Mouse (Mus musculus) embryonic facial prominence, embryonic 14.5 days (tissue): ENCODE measurements around the gene Smpd3. TPM values are rescaled to one million over a fixed set of nuclear protein-coding genes. Genes with fewer than 3 reads are reported as not detected.
A peak's percentile ranks its signal among the peaks of the same experiment; 100 is the strongest.

Source experiments
- ATAC-seq: fragments of 200-750 bp; cut with Nextera tagmentation; 2 replicates; pipeline ENCODE4 v1.8.0; 2017; ENCODE audit warnings: low read depth, moderate number of reproducible peaks, moderate TSS enrichment
- DNase-seq: peaks from one replicate; pipeline ENCODE4 v3.0.0-alpha.2; 2015; ENCODE audit warnings: low spot score
- H3K27ac ChIP-seq: fragments of 300-500 bp; sonication (generic); replicated peaks from 2 replicates; pipeline ENCODE4 v1.5.1; 2014; ENCODE audit warnings: low read depth, mild to moderate bottlenecking, low read length, moderate library complexity
- H3K27me3 ChIP-seq: fragments of 300-500 bp; sonication (generic); replicated peaks from 2 replicates; pipeline ENCODE4 v1.6.1; 2014; ENCODE audit warnings: low read length; ENCODE audit not compliant: control insufficient read depth, insufficient read depth
- H3K36me3 ChIP-seq: fragments of 300-500 bp; sonication (generic); 2 replicates; pipeline ENCODE4 v1.6.1; 2014; ENCODE audit warnings: low read length, mixed read lengths; ENCODE audit not compliant: control insufficient read depth, insufficient read depth
- H3K4me1 ChIP-seq: fragments of 300-500 bp; sonication (generic); 2 replicates; pipeline ENCODE4 v1.6.1; 2014; ENCODE audit warnings: antibody characterized with exemption, low read length; ENCODE audit not compliant: control insufficient read depth, insufficient read depth
- H3K4me2 ChIP-seq: fragments of 300-500 bp; sonication (generic); 2 replicates; pipeline ENCODE4 v1.6.1; 2014; ENCODE audit warnings: low read depth, mild to moderate bottlenecking, low read length, moderate library complexity, mixed read lengths
- H3K4me3 ChIP-seq: fragments of 300-500 bp; sonication (generic); 2 replicates; pipeline ENCODE4 v1.5.1; 2014; ENCODE audit warnings: low read depth, mild to moderate bottlenecking, low read length
- H3K9ac ChIP-seq: fragments of 300-500 bp; sonication (generic); 2 replicates; pipeline ENCODE4 v1.6.1; 2014; ENCODE audit warnings: low read depth, mild to moderate bottlenecking, low read length, moderate library complexity, mixed read lengths
- H3K9me3 ChIP-seq: fragments of 300-500 bp; sonication (generic); 2 replicates; pipeline ENCODE4 v1.6.1; 2016; ENCODE audit warnings: low read length; ENCODE audit not compliant: control insufficient read depth
- WGBS: fragments of 180-500 bp; shearing (Covaris S2); extraction: QIAGEN DNeasy Blood & Tissue Kit; methylation state at CpG from one replicate; pipeline ENCODE4 v1.1.7; 2014; 5-methylcytosine and 5-hydroxymethylcytosine counted together
- polyA plus RNA-seq: library from polyadenylated mRNA; unstranded; fragments of >200 nt; fragmentation: Nextera tagmentation; extraction: Ambion mirVana; gene quantifications from 2 replicates; pipeline ENCODE4 v1.2.1, GENCODE M21; 2014

Gene Smpd3
- polyA plus RNA-seq, 1 experiment from 2014 or later, result 36.3 TPM

GRCm38 (mm10) chr8:106213959-106214358 lies 123.8 kb downstream of the Smpd3 start:
- DNase-seq (no peak), ATAC-seq (no peak)
- Histone ChIP-seq H3K9me3 (no peaks in the 10 kb centered on the region), H3K36me3 (peaks cover 60% of the 10 kb centered on the region), H3K4me2 (no peak overlapping the region), H3K27me3 (no peaks in the 10 kb centered on the region), H3K27ac (no peak overlapping the region), H3K9ac (no peak overlapping the region), H3K4me1 (0 out of 2 replicates have a peak, but pooled peaks cover 11% of the 10 kb centered on the region), H3K4me3 (no peak overlapping the region)
- 96% methylated on average over 3 of the region's 3 CpGs for WGBS

- peak overlapping the region; percentile 87 for H3K9ac ChIP-seq
- ATAC-seq (no peak), DNase-seq (no peak)
- H3K4me1 ChIP-seq, result 0 out of 2 replicates have a peak, but pooled peaks cover 11% of the 10 kb centered on the region
- no peaks in the 10 kb centered on the region for H3K27me3 ChIP-seq
- no peaks in the 10 kb centered on the region for H3K9me3 ChIP-seq
- H3K27ac ChIP-seq, result peak overlapping the region; percentile 95
- H3K4me3 ChIP-seq, result peak overlapping the region; percentile 79
- H3K36me3 ChIP-seq, result peaks cover 57% of the 10 kb centered on the region
- peak overlapping the region; percentile 74 for H3K4me2 ChIP-seq
- WGBS, result 2% methylated on average over 13 of the region's 13 CpGs
Observed at GRCm38 (mm10) chr8:106211421-106211820, 126.4 kb downstream of the Smpd3 start.

- Histone ChIP-seq H3K4me3 (peak within 1 kb of the TSS; percentile 79), H3K27me3 (no peaks in the 10 kb centered on the region), H3K9me3 (no peaks in the 10 kb centered on the region), H3K9ac (peak within 1 kb of the TSS; percentile 87), H3K4me2 (peak within 1 kb of the TSS; percentile 74), H3K27ac (peak within 1 kb of the TSS; percentile 95), H3K36me3 (peaks cover 54% of the 10 kb centered on the region), H3K4me1 (0 out of 2 replicates have a peak, but pooled peaks cover 11% of the 10 kb centered on the region)
- peak; percentile 99 for ATAC-seq
- WGBS, result under 1% methylated on average over 44 of the region's 52 CpGs
- peak; percentile 98 for DNase-seq
Observed at GRCm38 (mm10) chr8:106210821-106211345, 126.9 kb downstream of the Smpd3 start, which contains the start of the genes Slc7a6os and Prmt7. Gene Slc7a6os, minus strand, starts transcription at chr8:106210935. Gene Prmt7, plus strand, starts transcription at chr8:106210936.

- Histone ChIP-seq H3K4me2 (peak overlapping the region; percentile 74), H3K36me3 (peaks cover 54% of the 10 kb centered on the region), H3K4me3 (peak overlapping the region; percentile 79), H3K27ac (peak overlapping the region; percentile 95), H3K27me3 (no peaks in the 10 kb centered on the region), H3K4me1 (0 out of 2 replicates have a peak, but pooled peaks cover 11% of the 10 kb centered on the region), H3K9me3 (no peaks in the 10 kb centered on the region), H3K9ac (peak overlapping the region; percentile 87)
- WGBS, result under 1% methylated on average over 28 of the region's 35 CpGs
- ATAC-seq (peak; percentile 61), DNase-seq (peak; percentile 17)
Observed at GRCm38 (mm10) chr8:106210035-106210731, 127.6 kb downstream of the Smpd3 start.

Other genes starting within 250 kb of the Smpd3 start
- gene Esrp2, start 201.0 kb downstream of the Smpd3 start, polyA plus RNA-seq, result 14.9 and 20.0 TPM in 2 replicates
- 6.8 and 7.2 TPM in 2 replicates for gene Pla2g15, start 187.6 kb downstream of the Smpd3 start, polyA plus RNA-seq
- 46.9 and 51.6 TPM in 2 replicates for gene Slc7a6, start 169.1 kb downstream of the Smpd3 start, polyA plus RNA-seq
- gene Slc7a6os, start 127.1 kb downstream of the Smpd3 start, polyA plus RNA-seq, result 29.4 and 31.5 TPM in 2 replicates
- 38.7 and 47.6 TPM in 2 replicates for gene Prmt7, start 127.1 kb downstream of the Smpd3 start, polyA plus RNA-seq
- 18.4 and 22.9 TPM in 2 replicates for gene Zfp90, start 77.3 kb upstream of the Smpd3 start, polyA plus RNA-seq
- not detected in 2 replicates for gene 6030452D12Rik, start 162.5 kb upstream of the Smpd3 start, polyA plus RNA-seq
- 9.8 and 15.5 TPM in 2 replicates for gene Cdh3, start 172.9 kb upstream of the Smpd3 start, polyA plus RNA-seq
- gene Gm10073, start 235.5 kb upstream of the Smpd3 start, polyA plus RNA-seq, result 11.4 and 13.7 TPM in 2 replicates